Mouse (Mus musculus) retina, adult 2 months (tissue): Measurements from ENCODE around the gene Arl6.

Source experiments
- DNase-seq: peaks from one replicate; pipeline ENCODE4 v3.0.0-alpha.2; 2012; ENCODE audit warnings: low read depth, low spot score

Arl6 gene

DNA sequence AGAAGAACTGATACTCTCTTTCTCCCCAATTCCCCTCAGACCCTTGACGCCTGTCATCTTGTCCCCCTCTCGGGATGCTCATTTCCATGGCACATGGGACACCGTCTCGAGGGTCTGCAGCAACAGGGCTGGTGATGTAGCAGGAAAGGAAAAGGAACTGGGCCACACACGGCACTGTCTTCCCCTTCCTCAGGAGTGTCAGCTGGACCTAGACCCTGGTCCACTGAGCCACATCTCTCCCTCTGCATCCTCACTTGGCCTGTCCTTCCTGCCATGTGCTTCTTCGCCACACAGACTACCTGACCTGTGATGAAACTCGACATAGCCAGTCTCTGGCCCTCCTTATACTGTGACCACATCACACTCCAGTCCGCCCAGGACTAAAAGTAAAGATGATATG is 52.3 kb downstream of the Arl6 start:
- DNase-seq = no peak

- no peak for DNase-seq
These were observed 52.9 kb downstream of the Arl6 start for GRCm38 (mm10) chr16:59586276-59586675.

GRCm38 (mm10) chr16:59585706-59586244 is 53.4 kb downstream of the Arl6 start:
- no peak for DNase-seq

DNA sequence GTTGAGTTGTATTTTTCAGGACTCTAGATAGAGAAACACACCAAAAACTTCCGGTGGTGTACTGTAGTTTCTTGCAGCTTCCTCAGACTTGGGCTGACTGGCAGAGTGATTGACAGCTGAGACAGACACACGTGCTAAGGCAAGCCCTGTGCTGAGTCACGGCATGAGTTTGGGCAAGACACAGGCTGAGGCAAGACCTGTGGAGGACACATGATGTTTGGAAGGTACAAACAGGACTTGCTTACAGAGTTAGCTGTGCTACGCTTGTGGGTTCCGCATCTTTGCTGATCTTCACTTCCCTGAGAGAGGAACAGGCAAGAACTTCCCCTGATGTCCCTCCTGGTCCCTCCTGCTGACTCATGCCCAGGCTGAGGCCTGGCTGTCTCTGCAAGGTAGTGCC is 55.7 kb downstream of the Arl6 start:
- no peak for DNase-seq

GRCm38 (mm10) chr16:59579237-59579636 is 60.0 kb downstream of the Arl6 start:
- no peak for DNase-seq

GRCm38 (mm10) chr16:59573961-59574360 is 65.2 kb downstream of the Arl6 start:
- DNase-seq = no peak

GRCm38 (mm10) chr16:59572685-59573084 is 66.5 kb downstream of the Arl6 start:
- DNase-seq = no peak

DNA sequence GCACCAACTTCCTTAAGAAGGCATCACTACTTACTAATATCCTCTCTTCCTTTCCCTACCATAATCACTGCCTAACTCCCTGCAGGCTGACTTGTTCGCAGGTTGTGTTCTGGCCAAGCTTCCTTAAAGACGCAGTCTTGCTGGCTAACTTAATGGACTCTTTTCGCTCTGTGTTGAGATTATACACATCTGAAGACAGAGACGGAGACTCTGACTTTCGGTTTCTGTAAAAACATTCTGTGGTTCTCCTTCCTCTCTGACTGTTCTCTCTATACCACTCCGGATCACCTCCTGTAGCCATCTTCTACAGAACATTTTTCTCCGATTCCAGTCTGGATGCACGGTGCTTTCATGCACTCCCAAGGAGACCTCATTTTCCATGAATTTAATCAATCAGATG is 68.4 kb downstream of the Arl6 start:
- DNase-seq = no peak

- no peak for DNase-seq
These were observed 69.4 kb downstream of the Arl6 start for GRCm38 (mm10) chr16:59569837-59570236.

DNA sequence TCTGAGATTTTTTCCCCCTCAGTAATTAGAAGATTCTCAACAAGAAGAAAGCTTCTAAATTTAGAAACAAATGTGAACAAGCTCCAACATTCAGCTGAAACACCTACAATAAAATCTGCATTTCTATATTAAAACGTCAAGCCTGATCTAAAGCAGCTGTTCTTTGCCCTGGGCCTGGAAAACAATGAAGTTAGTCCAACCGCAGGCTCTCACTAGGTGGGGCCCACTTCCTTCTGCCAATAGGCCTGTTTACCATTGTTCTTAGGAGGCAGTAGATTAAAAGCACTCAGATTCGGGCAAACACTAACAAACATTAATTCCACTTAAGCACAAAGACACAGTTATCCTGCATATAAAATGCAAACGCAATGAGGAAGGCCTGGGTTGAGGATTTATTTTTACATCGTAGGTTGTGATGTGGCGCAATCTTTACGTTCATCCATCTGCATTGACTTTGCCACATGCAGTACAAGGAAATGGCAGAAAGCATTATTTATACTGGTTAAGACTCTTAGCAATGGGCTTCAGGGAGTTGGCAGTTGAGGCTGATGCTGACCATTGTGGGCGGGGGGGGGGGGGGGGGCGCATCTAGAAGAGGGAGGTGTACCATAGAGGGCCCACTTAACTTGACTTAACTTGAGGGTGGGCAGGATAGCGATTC is 71.3 kb downstream of the Arl6 start:
- DNase-seq = no peak

GRCm38 (mm10) chr16:59566437-59566836 is 72.8 kb downstream of the Arl6 start:
- no peak for DNase-seq

- no peak for DNase-seq
These were observed 73.6 kb downstream of the Arl6 start for GRCm38 (mm10) chr16:59565631-59566030.

GRCm38 (mm10) chr16:59564025-59564424 is 75.2 kb downstream of the Arl6 start:
- no peak for DNase-seq
